Mouse (Mus musculus): ENCODE results near the gene Megf11. TPM values are rescaled to one million over a fixed set of nuclear protein-coding genes. Genes with fewer than 3 reads are reported as not detected.
A peak's percentile ranks its signal among the peaks of the same experiment; 100 is the strongest.

Gene Megf11
- total and polyA plus RNA-seq, 3 experiments, result 0.08 to 0.93 TPM; not detected in 1

GRCm38 (mm10) chr9:64571091-64571490, 185.7 kb downstream of the Megf11 start:
- H3K27ac ChIP-seq (ENCODE audit: control insufficient read depth, low read depth, low read length), result no peak overlapping the region
- no peaks in the 10 kb centered on the region for H3K79me2 ChIP-seq (ENCODE audit: control insufficient read depth, insufficient read depth, low read length, poor library complexity)

GRCm38 (mm10) chr9:64572629-64573190, 187.3 kb downstream of the Megf11 start:
- no peak overlapping the region for H3K9ac ChIP-seq (ENCODE audit: control insufficient read depth, low read depth, low read length, poor library complexity, severe bottlenecking)
- no peaks in the 10 kb centered on the region for H3K9me3 ChIP-seq (replicated peaks; ENCODE audit: insufficient read depth, low read length)
- H3K79me2 ChIP-seq (ENCODE audit: control insufficient read depth, insufficient read depth, low read length, poor library complexity), result no peaks in the 10 kb centered on the region
- H3K36me3 ChIP-seq (ENCODE audit: control insufficient read depth in 1 of 2, insufficient read depth in 2 of 2, low read length in 2 of 2), result no peaks in the 10 kb centered on the region
- H3K27ac ChIP-seq (ENCODE audit: control insufficient read depth, low read depth, low read length), result no peak overlapping the region
- no peak for DNase-seq (ENCODE audit: low read depth, low spot score)
- peaks cover 0 to 3% of the 10 kb centered on the region in 2 experiments; a peak in 2 of 4 replicates for H3K27me3 ChIP-seq (ENCODE audit: control insufficient read depth in 1 of 2, insufficient read depth in 2 of 2, low read length in 2 of 2)
- TF ChIP-seq USF1 (IDR thresholded peaks at IDR 0.05; ENCODE audit: low read depth, low read length), result 0 out of 2 replicates have a peak, but pooled peaks have one; percentile 14
- TF ChIP-seq CHD2 (IDR thresholded peaks at IDR 0.05; ENCODE audit: low read length), result no peak
- H3K4me1 ChIP-seq (ENCODE audit: control insufficient read depth in 1 of 2, insufficient read depth in 2 of 2, low read length in 2 of 2), result no peaks in the 10 kb centered on the region
- no peak overlapping the region for H3K4me3 ChIP-seq (ENCODE audit: control insufficient read depth in 1 of 2, insufficient read depth in 1 of 2, low read depth in 2 of 2, low read length in 2 of 2)

More at GRCm38 (mm10) chr9:64571091-64571490, 185.7 kb downstream of the Megf11 start:
- H3K9me3 ChIP-seq (replicated peaks; ENCODE audit: insufficient read depth, low read length), result no peaks in the 10 kb centered on the region
- H3K36me3 ChIP-seq (ENCODE audit: control insufficient read depth in 1 of 2, insufficient read depth in 2 of 2, low read length in 2 of 2), result no peaks in the 10 kb centered on the region
- H3K4me3 ChIP-seq (ENCODE audit: control insufficient read depth in 1 of 2, insufficient read depth in 1 of 2, low read depth in 2 of 2, low read length in 2 of 2), result no peak overlapping the region
- no peak overlapping the region for H3K9ac ChIP-seq (ENCODE audit: control insufficient read depth, low read depth, low read length, poor library complexity, severe bottlenecking)
- H3K4me1 ChIP-seq (ENCODE audit: control insufficient read depth in 1 of 2, insufficient read depth in 2 of 2, low read length in 2 of 2), result no peaks in the 10 kb centered on the region
- peaks cover 0 to 3% of the 10 kb centered on the region in 2 experiments; a peak in 2 of 4 replicates for H3K27me3 ChIP-seq (ENCODE audit: control insufficient read depth in 1 of 2, insufficient read depth in 2 of 2, low read length in 2 of 2)
- TF ChIP-seq TCF12 (IDR thresholded peaks at IDR 0.05; ENCODE audit: low read depth, low read length) (no peak), POLR2AphosphoS2 (IDR thresholded peaks at IDR 0.05; ENCODE audit: low read length) (no peak), POLR2AphosphoS5 (IDR thresholded peaks at IDR 0.05; ENCODE audit: borderline replicate concordance, low read depth, low read length) (no peak), GATA1 (IDR thresholded peaks at IDR 0.05; ENCODE audit: low read depth, low read length) (no peak), USF1 (IDR thresholded peaks at IDR 0.05; ENCODE audit: low read depth, low read length) (no peak), ZC3H11A (IDR thresholded peaks at IDR 0.05; ENCODE audit: low read depth, low read length) (no peak), UBTF (IDR thresholded peaks at IDR 0.05; ENCODE audit: borderline replicate concordance, insufficient read depth, low read depth, low read length) (no peak), ZMIZ1 (IDR thresholded peaks at IDR 0.05; ENCODE audit: low read depth, low read length) (no peak), TBP (IDR thresholded peaks at IDR 0.05; ENCODE audit: low read depth, low read length) (no peak), TAL1 (IDR thresholded peaks at IDR 0.05; ENCODE audit: low read length) (no peak), MXI1 (IDR thresholded peaks at IDR 0.05; ENCODE audit: low read depth, low read length) (no peak), E2F4 (IDR thresholded peaks at IDR 0.05; ENCODE audit: borderline replicate concordance, low read depth, low read length) (no peak)
- DNase-seq (ENCODE audit: low read depth, low spot score), result no peak

- no peaks in the 10 kb centered on the region for H3K9me3 ChIP-seq (replicated peaks; ENCODE audit: insufficient read depth, low read length)
- no peak overlapping the region for H3K4me3 ChIP-seq (ENCODE audit: control insufficient read depth in 1 of 2, insufficient read depth in 1 of 2, low read depth in 2 of 2, low read length in 2 of 2)
- no peaks in the 10 kb centered on the region for H3K36me3 ChIP-seq (ENCODE audit: control insufficient read depth in 1 of 2, insufficient read depth in 2 of 2, low read length in 2 of 2)
- H3K9ac ChIP-seq (ENCODE audit: control insufficient read depth, low read depth, low read length, poor library complexity, severe bottlenecking), result no peak overlapping the region
- TF ChIP-seq MAFK (IDR thresholded peaks at IDR 0.05; ENCODE audit: borderline replicate concordance, low read depth, low read length), result peak; percentile 48; the same call in 1 of the 2 replicates
- TF ChIP-seq GABPA (IDR thresholded peaks at IDR 0.05; ENCODE audit: low read depth, low read length), result no peak
- TF ChIP-seq POLR2A (IDR thresholded peaks at IDR 0.05; ENCODE audit: control insufficient read depth in 1 of 2, insufficient read depth in 1 of 2, low read depth in 1 of 2, low read length in 2 of 2, poor library complexity in 1 of 2), result no peak
- no peaks in the 10 kb centered on the region for H3K4me1 ChIP-seq (ENCODE audit: control insufficient read depth in 1 of 2, insufficient read depth in 2 of 2, low read length in 2 of 2)
- H3K27ac ChIP-seq (ENCODE audit: control insufficient read depth, low read depth, low read length), result no peak overlapping the region
- no peaks in the 10 kb centered on the region for H3K79me2 ChIP-seq (ENCODE audit: control insufficient read depth, insufficient read depth, low read length, poor library complexity)
- no peak for DNase-seq (ENCODE audit: low read depth, low spot score)
- H3K27me3 ChIP-seq (ENCODE audit: control insufficient read depth in 1 of 2, insufficient read depth in 2 of 2, low read length in 2 of 2), result peaks cover 1 to 3% of the 10 kb centered on the region in 2 experiments; a peak in 2 of 4 replicates
Observed at GRCm38 (mm10) chr9:64575658-64576057, 190.2 kb downstream of the Megf11 start.
